Mouse (Mus musculus) stomach, postnatal 0 days (tissue): Measurements from ENCODE around the gene Ifnz. TPM values are rescaled to one million over a fixed set of nuclear protein-coding genes. Genes with fewer than 3 reads are reported as not detected.
"Not testable (repeated sequence)": the region's sequence is repeated elsewhere in the genome, so short reads cannot be mapped to it uniquely, and the experiment has no call there.

Source experiments
- ATAC-seq: fragments of 200-750 bp; cut with Nextera tagmentation; 2 replicates; pipeline ENCODE4 v1.8.0; 2017; ENCODE audit not compliant: low FRiP score, low TSS enrichment
- DNase-seq: peaks from one replicate; pipeline ENCODE4 v3.0.0-alpha.2; 2016; ENCODE audit warnings: low spot score
- H3K27ac ChIP-seq: fragments of 300-500 bp; sonication (generic); replicated peaks from 2 replicates; pipeline ENCODE4 v1.5.1; 2014; ENCODE audit warnings: mild to moderate bottlenecking, control low read depth
- H3K27me3 ChIP-seq: fragments of 300-500 bp; sonication (generic); 2 replicates; pipeline ENCODE4 v1.6.1; 2014; ENCODE audit warnings: low read length; ENCODE audit not compliant: control insufficient read depth, insufficient read depth
- H3K36me3 ChIP-seq: fragments of 300-500 bp; sonication (generic); 2 replicates; pipeline ENCODE4 v1.6.1; 2014; ENCODE audit warnings: low read length, mixed read lengths; ENCODE audit not compliant: control insufficient read depth, insufficient read depth
- H3K4me1 ChIP-seq: fragments of 300-500 bp; sonication (generic); replicated peaks from 2 replicates; pipeline ENCODE4 v1.6.1; 2014; ENCODE audit warnings: antibody characterized with exemption; ENCODE audit not compliant: control insufficient read depth, insufficient read depth
- H3K4me2 ChIP-seq: fragments of 300-500 bp; sonication (generic); replicated peaks from 2 replicates; pipeline ENCODE4 v1.6.1; 2014; ENCODE audit warnings: low read depth, mild to moderate bottlenecking, control low read depth, moderate library complexity
- H3K4me3 ChIP-seq: fragments of 300-500 bp; sonication (generic); 2 replicates; pipeline ENCODE4 v1.5.1; 2014; ENCODE audit warnings: low read depth, low read length, control low read depth
- H3K9ac ChIP-seq: fragments of 300-500 bp; sonication (generic); 2 replicates; pipeline ENCODE4 v1.6.1; 2014; ENCODE audit warnings: mild to moderate bottlenecking, low read length, control low read depth, mixed read lengths
- H3K9me3 ChIP-seq: fragments of 300-500 bp; sonication (generic); 2 replicates; pipeline ENCODE4 v1.6.1; 2016; ENCODE audit warnings: low read length; ENCODE audit not compliant: control insufficient read depth
- CTCF ChIP-seq: IDR thresholded peaks from 2 replicates; pipeline ENCODE4 v1.5.1; 2016; ENCODE audit warnings: antibody characterized with exemption, low read depth, mild to moderate bottlenecking, moderate library complexity
- EP300 ChIP-seq: optimal IDR thresholded peaks from 2 replicates; pipeline ENCODE3; 2016; ENCODE audit warnings: antibody characterized with exemption
- WGBS: fragments of 180-500 bp; shearing (Covaris S2); extraction: QIAGEN DNeasy Blood & Tissue Kit; methylation state at CpG from one replicate; pipeline ENCODE4 v1.1.7; 2014; 5-methylcytosine and 5-hydroxymethylcytosine counted together
- polyA plus RNA-seq: library from polyadenylated mRNA; unstranded; fragments of >200 nt; fragmentation: Nextera tagmentation; extraction: Ambion mirVana; gene quantifications from 2 replicates; pipeline ENCODE4 v1.2.1, GENCODE M21; 2015

Ifnz gene
- polyA plus RNA-seq, 1 experiment from 2014 or later, result 0.25 TPM

DNA sequence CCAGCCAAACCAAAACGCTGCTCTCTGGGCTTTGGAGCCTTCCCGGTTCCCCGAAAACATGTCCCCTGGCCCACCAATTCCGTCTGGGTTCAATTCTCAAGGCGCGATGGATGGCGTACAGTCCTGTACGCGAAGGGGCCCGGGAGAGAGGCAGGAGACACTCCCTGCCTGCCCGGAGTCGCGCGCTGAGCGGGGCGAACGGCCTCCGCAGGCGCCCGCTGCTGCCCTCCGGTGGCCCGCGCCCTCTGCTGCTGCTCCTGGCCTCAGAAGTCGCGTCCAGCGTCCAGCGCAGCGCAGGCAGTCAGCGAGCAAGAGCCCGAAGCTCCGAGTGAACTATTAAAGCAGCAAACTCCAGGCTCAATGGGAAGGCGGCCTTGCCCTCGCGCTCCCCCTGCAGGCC is 23.8 kb downstream of the Ifnz start:
- DNase-seq, H3K9me3 ChIP-seq, H3K36me3 ChIP-seq, H3K9ac ChIP-seq, H3K4me1 ChIP-seq, H3K4me3 ChIP-seq, H3K27me3 ChIP-seq, H3K27ac ChIP-seq, H3K4me2 ChIP-seq, ATAC-seq: not testable (repeated sequence)
- peak; percentile 46 for TF ChIP-seq CTCF
- WGBS, result 3% methylated on average over 6 of the region's 34 CpGs

- H3K4me2 ChIP-seq, result no peak within 1 kb of the TSS
- no peaks in the 10 kb centered on the region for H3K4me1 ChIP-seq
- ATAC-seq (no peak), DNase-seq (no peak)
- no peaks in the 10 kb centered on the region for H3K27me3 ChIP-seq
- no peak within 1 kb of the TSS for H3K27ac ChIP-seq
- 54% methylated on average over 3 of the region's 3 CpGs for WGBS
- no peak within 1 kb of the TSS for H3K9ac ChIP-seq
- H3K9me3 ChIP-seq, result no peaks in the 10 kb centered on the region
- TF ChIP-seq EP300, result no peak
- no peak for TF ChIP-seq CTCF
- H3K36me3 ChIP-seq, result no peaks in the 10 kb centered on the region
- H3K4me3 ChIP-seq, result no peak within 1 kb of the TSS
Observed at GRCm38 (mm10) chr4:88815928-88816327, 34.0 kb downstream of the Ifnz start, which contains the start of gene Ifna7. TSS of gene Ifna7 (plus strand) at chr4:88816228.

DNA sequence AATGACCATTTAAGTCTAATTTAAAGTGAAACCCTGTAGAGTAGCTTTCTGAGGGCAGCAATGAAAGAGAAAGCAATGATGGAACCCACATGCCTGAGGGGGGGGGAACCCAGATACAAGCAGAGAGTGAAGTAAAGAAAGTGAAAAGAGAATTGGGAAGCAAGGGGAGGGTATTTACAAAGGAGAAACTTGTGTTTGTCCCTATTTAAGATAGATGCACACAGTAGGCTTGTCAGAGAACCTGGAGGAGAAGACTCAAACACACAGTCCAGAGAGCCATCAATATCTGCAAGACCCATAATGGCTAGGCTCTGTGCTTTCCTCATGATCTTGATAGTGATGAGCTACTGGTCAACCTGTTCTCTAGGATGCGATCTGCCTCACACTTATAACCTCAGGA is 37.7 kb downstream of the Ifnz start, which contains the start of gene Ifna11:
Ifna11 (plus strand) TSS at position 301 of the 400 bp plus-strand sequence.
- no peaks in the 10 kb centered on the region for H3K4me1 ChIP-seq
- H3K27ac ChIP-seq, result no peak within 1 kb of the TSS
- H3K9ac ChIP-seq, result no peak within 1 kb of the TSS
- no peak for TF ChIP-seq CTCF
- no peak for TF ChIP-seq EP300
- 100% methylated on average over 1 of the region's 1 CpGs for WGBS
- no peaks in the 10 kb centered on the region for H3K27me3 ChIP-seq
- no peak within 1 kb of the TSS for H3K4me2 ChIP-seq
- no peak within 1 kb of the TSS for H3K4me3 ChIP-seq
- H3K9me3 ChIP-seq, result no peaks in the 10 kb centered on the region
- no peaks in the 10 kb centered on the region for H3K36me3 ChIP-seq
- DNase-seq, result no peak
- no peak for ATAC-seq

GRCm38 (mm10) chr4:88822995-88823394 is 41.1 kb downstream of the Ifnz start:
- WGBS, result 21% methylated on average over 4 of the region's 4 CpGs

GRCm38 (mm10) chr4:88827116-88827515 is 45.2 kb downstream of the Ifnz start, which contains the start of gene Ifna6:
TSS of gene Ifna6 (plus strand) at chr4:88827416.
- not testable (repeated sequence) for ATAC-seq, H3K4me2 ChIP-seq, H3K36me3 ChIP-seq, H3K9ac ChIP-seq, H3K4me3 ChIP-seq, DNase-seq, H3K9me3 ChIP-seq, H3K27me3 ChIP-seq, H3K27ac ChIP-seq, H3K4me1 ChIP-seq

More at GRCm38 (mm10) chr4:88822995-88823394, 41.1 kb downstream of the Ifnz start:
- no peaks in the 10 kb centered on the region for H3K9me3 ChIP-seq
- TF ChIP-seq EP300, result no peak
- TF ChIP-seq CTCF, result peak; percentile 71
- ATAC-seq, result no peak
- no peaks in the 10 kb centered on the region for H3K36me3 ChIP-seq
- H3K4me3 ChIP-seq, result no peak overlapping the region
- no peaks in the 10 kb centered on the region for H3K27me3 ChIP-seq
- no peak overlapping the region for H3K9ac ChIP-seq
- no peaks in the 10 kb centered on the region for H3K4me1 ChIP-seq
- H3K27ac ChIP-seq, result no peak overlapping the region
- no peak for DNase-seq
- no peak overlapping the region for H3K4me2 ChIP-seq

DNA sequence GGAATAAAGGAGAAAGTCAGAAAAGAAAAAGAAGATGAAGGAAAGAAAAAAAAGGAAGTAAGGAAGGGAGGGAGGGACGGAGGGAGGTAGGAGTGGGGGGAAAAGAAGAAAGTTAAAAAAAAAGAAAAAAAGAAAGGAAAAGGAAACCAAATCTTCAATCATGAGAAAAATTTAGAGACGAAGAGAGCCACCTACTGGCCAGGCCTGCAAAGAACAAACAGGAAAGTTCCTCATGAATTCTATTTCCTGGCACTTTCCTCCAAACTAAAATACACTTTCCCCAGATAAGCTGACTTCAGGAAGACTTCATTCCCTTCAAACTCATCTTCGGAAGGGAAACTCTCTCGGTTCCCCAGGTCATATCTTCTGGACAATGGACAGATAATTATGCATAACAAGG is 48.6 kb downstream of the Ifnz start:
- no peaks in the 10 kb centered on the region for H3K27me3 ChIP-seq
- TF ChIP-seq EP300 (no peak), CTCF (peak; percentile 66)
- DNase-seq (peak; percentile 31), ATAC-seq (no peak)
- no peak overlapping the region for H3K27ac ChIP-seq
- H3K4me2 ChIP-seq, result no peak overlapping the region
- no peaks in the 10 kb centered on the region for H3K4me1 ChIP-seq
- no peaks in the 10 kb centered on the region for H3K9me3 ChIP-seq
- H3K4me3 ChIP-seq, result no peak overlapping the region
- 32% methylated on average over 4 of the region's 4 CpGs for WGBS
- no peak overlapping the region for H3K9ac ChIP-seq
- H3K36me3 ChIP-seq, result no peaks in the 10 kb centered on the region

Other genes starting within 250 kb of the Ifnz start
- not detected in 2 replicates for gene Ifna15, start 223.9 kb upstream of the Ifnz start, polyA plus RNA-seq
- gene Ifna14, start 210.3 kb upstream of the Ifnz start, polyA plus RNA-seq, result not detected in 2 replicates
- not detected in 2 replicates for gene Ifna9, start 189.7 kb upstream of the Ifnz start, polyA plus RNA-seq
- gene Ifna12, start 178.8 kb upstream of the Ifnz start, polyA plus RNA-seq, result not detected in 2 replicates
- not detected in 2 replicates for gene C87499, start 147.7 kb upstream of the Ifnz start, polyA plus RNA-seq
- gene Ifna13, start 137.7 kb upstream of the Ifnz start, polyA plus RNA-seq, result not detected in 2 replicates
- gene Ifna16, start 105.2 kb upstream of the Ifnz start, polyA plus RNA-seq, result not detected in 2 replicates
- not detected in 2 replicates for gene Ifna2, start 98.2 kb upstream of the Ifnz start, polyA plus RNA-seq
- gene Ifnab, start 90.8 kb upstream of the Ifnz start, polyA plus RNA-seq, result not detected in 2 replicates
- 0.19 and 0.51 TPM in 2 replicates for gene Gm26566, start 60.3 kb upstream of the Ifnz start, polyA plus RNA-seq
- gene Klhl9, start 59.7 kb upstream of the Ifnz start, polyA plus RNA-seq, result 39.8 and 40.6 TPM in 2 replicates
- not detected in 2 replicates for gene Gm13271, start 27.3 kb upstream of the Ifnz start, polyA plus RNA-seq
- gene Gm13283, start 22.0 kb upstream of the Ifnz start, polyA plus RNA-seq, result 0.21 and 0.24 TPM in 2 replicates
- gene Gm13290, start 8.3 kb upstream of the Ifnz start, polyA plus RNA-seq, result 0.55 TPM in 1 of 2 replicates, not detected in the other
- not detected in 2 replicates for gene Gm13289, start 5.2 kb upstream of the Ifnz start, polyA plus RNA-seq
- not detected in 2 replicates for gene Gm13272, start 2.3 kb upstream of the Ifnz start, polyA plus RNA-seq
- 0.45 TPM in 1 of 2 replicates, not detected in the other for gene Gm13276, start 3.6 kb downstream of the Ifnz start, polyA plus RNA-seq
- gene Gm13277, start 6.5 kb downstream of the Ifnz start, polyA plus RNA-seq, result not detected in 2 replicates
- not detected in 2 replicates for gene Gm13278, start 9.4 kb downstream of the Ifnz start, polyA plus RNA-seq
- not detected in 2 replicates for gene Gm13275, start 12.4 kb downstream of the Ifnz start, polyA plus RNA-seq
- gene Gm13279, start 15.3 kb downstream of the Ifnz start, polyA plus RNA-seq, result not detected in 2 replicates
- gene Gm13285, start 17.5 kb downstream of the Ifnz start, polyA plus RNA-seq, result 0.92 and 1.3 TPM in 2 replicates
- gene Gm13287, start 21.1 kb downstream of the Ifnz start, polyA plus RNA-seq, result not detected in 2 replicates
- gene Gm13288, start 23.4 kb downstream of the Ifnz start, polyA plus RNA-seq, result not detected in 2 replicates
- gene Ifna7, start 34.1 kb downstream of the Ifnz start, polyA plus RNA-seq, result not detected in 2 replicates
- not detected in 2 replicates for gene Ifna11, start 37.8 kb downstream of the Ifnz start, polyA plus RNA-seq
- not detected in 2 replicates for gene Ifna6, start 45.3 kb downstream of the Ifnz start, polyA plus RNA-seq
- gene Ifna5, start 53.4 kb downstream of the Ifnz start, polyA plus RNA-seq, result not detected in 2 replicates
- not detected in 2 replicates for gene Ifna4, start 59.7 kb downstream of the Ifnz start, polyA plus RNA-seq
- not detected in 2 replicates for gene Ifna1, start 68.0 kb downstream of the Ifnz start, polyA plus RNA-seq
- gene Ifne, start 98.1 kb downstream of the Ifnz start, polyA plus RNA-seq, result 0.85 and 1.1 TPM in 2 replicates